Mouse (Mus musculus) left cerebral cortex, adult 2 months (tissue): ENCODE results near the gene Lrrc58. TPM values are rescaled to one million over a fixed set of nuclear protein-coding genes. Genes with fewer than 3 reads are reported as not detected.

Experiments used
- DNase-seq, 2 experiments: peaks; one replicate each; pipeline ENCODE4 v3.0.0; 2021 to 2022; ENCODE audit warnings: low spot score in 2 of 2, mixed read lengths in 1 of 2; ENCODE audit errors: extremely low spot score in 1 of 2
- H3K27ac ChIP-seq: fragments of 200-600 bp; 2 replicates; pipeline ENCODE4 v1.8.1; 2022
- H3K4me3 ChIP-seq: fragments of 200-600 bp; 2 replicates; pipeline ENCODE4 v1.8.1; 2022
- CTCF ChIP-seq: fragments of 200-600 bp; IDR thresholded peaks from 2 replicates; pipeline ENCODE4 v1.8.1; 2022; ENCODE audit warnings: antibody characterized with exemption, mild to moderate bottlenecking, moderate library complexity
- intact Hi-C: fragments of 180-260 bp; cut with DNase I; formaldehyde crosslinking; loops from one replicate; pipeline ENCODE4 v1.15.1; 2025
- long read RNA-seq, 2 experiments: library from polyadenylated mRNA; stranded (forward); transcript quantifications; one replicate each; pipeline ENCODE4 v2.0.0; 2021; ENCODE audit warnings: borderline mapping rate in 2 of 2
- total RNA-seq, 2 experiments: library from RNA; stranded (reverse); gene quantifications; 2 replicates each; pipeline ENCODE4 v1.2.3; 2021

Gene Lrrc58
- total RNA-seq: 100 to 1,000 TPM; 105 to 106 TPM
- long read RNA-seq, experiment 1, full-length matches to known transcripts: 36 of 52 reads
- long read RNA-seq, experiment 1, partial matches to known transcripts: 10 of 52 reads
- long read RNA-seq, experiment 1, other reads (novel, unspliced or antisense): 6 of 52 reads
- long read RNA-seq, experiment 2, full-length matches to known transcripts: 42 of 60 reads
- long read RNA-seq, experiment 2, partial matches to known transcripts: 2 of 60 reads
- long read RNA-seq, experiment 2, other reads (novel, unspliced or antisense): 16 of 60 reads

GRCm38 (mm10) chr16:37867791-37868505, at the start of gene Lrrc58:
Gene Lrrc58 (plus strand): TSS chr16:37868389.
- peak; percentile 89 to 90 for DNase-seq
- H3K27ac ChIP-seq: peak within 1 kb of the TSS; percentile 100
- TF ChIP-seq CTCF: no peak
- peak within 1 kb of the TSS; percentile 99 for H3K4me3 ChIP-seq
- intact Hi-C loops: loop anchor here (2.0 kb wide), 2 partner anchors 183 to 221 kb away; partner anchors contain the start of gene Gsk3b

GRCm38 (mm10) chr16:37823949-37824348, 44.2 kb upstream of the Lrrc58 start:
- intact Hi-C loops: no loop called here
- Histone ChIP-seq H3K27ac (no peak overlapping the region), H3K4me3 (no peak overlapping the region)
- no peak for TF ChIP-seq CTCF
- no peak for DNase-seq

- Histone ChIP-seq H3K4me3 (no peak overlapping the region), H3K27ac (peak overlapping the region; percentile 55)
- intact Hi-C loops: no loop called here
- TF ChIP-seq CTCF: no peak; the same call in 1 of the 2 replicates
- DNase-seq: no peak
These were observed 43.2 kb upstream of the Lrrc58 start for GRCm38 (mm10) chr16:37824778-37825505.

- no peak for TF ChIP-seq CTCF
- DNase-seq: no peak
- Histone ChIP-seq H3K4me3 (no peak overlapping the region), H3K27ac (no peak overlapping the region)
- intact Hi-C loops: no loop called here
These were observed 41.9 kb upstream of the Lrrc58 start for GRCm38 (mm10) chr16:37826286-37826685.

GRCm38 (mm10) chr16:37831041-37831440, 37.1 kb upstream of the Lrrc58 start:
- H3K4me3 ChIP-seq: no peak overlapping the region
- DNase-seq: no peak
- TF ChIP-seq CTCF: no peak; the same call in 1 of the 2 replicates
- intact Hi-C loops: no loop called here
- H3K27ac ChIP-seq: no peak overlapping the region

GRCm38 (mm10) chr16:37837571-37837970, 30.6 kb upstream of the Lrrc58 start:
- Histone ChIP-seq H3K27ac (no peak overlapping the region), H3K4me3 (no peak overlapping the region)
- intact Hi-C loops: no loop called here
- no peak for TF ChIP-seq CTCF
- DNase-seq: no peak

GRCm38 (mm10) chr16:37842439-37842838, 25.8 kb upstream of the Lrrc58 start:
- no peak for DNase-seq
- no peak for TF ChIP-seq CTCF
- Histone ChIP-seq H3K27ac (no peak overlapping the region), H3K4me3 (no peak overlapping the region)
- intact Hi-C loops: no loop called here

GRCm38 (mm10) chr16:37843740-37844139, 24.4 kb upstream of the Lrrc58 start:
- H3K4me3 ChIP-seq: no peak overlapping the region
- H3K27ac ChIP-seq: no peak overlapping the region
- no peak for TF ChIP-seq CTCF
- no peak for DNase-seq
- intact Hi-C loops: no loop called here

GRCm38 (mm10) chr16:37845202-37845925, 22.8 kb upstream of the Lrrc58 start:
- intact Hi-C loops: no loop called here
- Histone ChIP-seq H3K27ac (no peak overlapping the region), H3K4me3 (no peak overlapping the region)
- DNase-seq: no peak
- no peak for TF ChIP-seq CTCF

GRCm38 (mm10) chr16:37847081-37847480, 21.1 kb upstream of the Lrrc58 start:
- no peak for TF ChIP-seq CTCF
- DNase-seq: no peak
- H3K27ac ChIP-seq: no peak overlapping the region
- H3K4me3 ChIP-seq: no peak overlapping the region
- intact Hi-C loops: no loop called here

GRCm38 (mm10) chr16:37851366-37851765, 16.8 kb upstream of the Lrrc58 start:
- no peak overlapping the region for H3K27ac ChIP-seq
- intact Hi-C loops: no loop called here
- DNase-seq: no peak
- TF ChIP-seq CTCF: no peak
- no peak overlapping the region for H3K4me3 ChIP-seq
